Mouse (Mus musculus) retina, postnatal 7 days (tissue): ENCODE measurements around the gene Egflam.

Experiments
- DNase-seq: peaks from one replicate; pipeline ENCODE4 v3.0.0-alpha.2; 2012; ENCODE audit warnings: low read depth, low spot score

The Egflam gene

DNA sequence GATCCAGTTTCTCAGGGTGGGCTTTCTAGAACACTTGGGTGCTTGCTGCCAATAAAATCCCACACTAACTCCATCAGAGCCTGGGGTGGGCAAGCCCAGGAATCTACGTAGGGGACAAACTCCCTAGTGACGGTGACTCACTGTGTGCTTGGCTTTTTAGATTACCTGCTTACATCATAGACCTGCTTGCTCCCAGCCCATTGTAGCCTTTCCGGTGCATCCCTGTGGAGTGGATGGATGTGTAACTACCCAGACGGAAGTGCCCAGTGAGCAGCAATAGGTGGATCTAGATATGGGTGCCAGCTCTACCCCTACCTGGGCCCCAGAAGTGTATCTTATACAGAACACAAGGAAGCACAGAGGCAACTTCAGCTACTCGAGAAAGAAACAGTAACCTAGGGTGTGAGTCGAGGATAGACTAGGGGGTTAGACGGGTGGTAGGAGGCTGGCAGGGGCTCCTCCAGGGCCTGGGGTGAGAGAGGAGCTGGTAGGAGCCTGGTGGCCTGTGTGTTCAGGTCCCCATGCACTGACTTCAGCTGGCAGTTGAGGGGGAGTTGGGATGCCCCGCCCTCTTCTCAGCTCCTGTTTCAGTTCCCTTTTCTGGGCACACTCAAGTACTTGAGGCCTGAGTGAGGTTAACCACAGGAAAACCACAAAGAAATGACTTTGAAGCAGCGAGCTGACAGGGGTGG is 181.5 kb downstream of the Egflam start:
- no peak for DNase-seq

- no peak for DNase-seq
Observed at GRCm38 (mm10) chr15:7215845-7216244, 182.3 kb downstream of the Egflam start.

- no peak for DNase-seq
Observed at GRCm38 (mm10) chr15:7213683-7214082, 184.5 kb downstream of the Egflam start.

GRCm38 (mm10) chr15:7208180-7208579 is 190.0 kb downstream of the Egflam start:
- DNase-seq: no peak

- no peak for DNase-seq
Observed at GRCm38 (mm10) chr15:7207292-7207691, 190.9 kb downstream of the Egflam start.

- no peak for DNase-seq
Observed at GRCm38 (mm10) chr15:7206110-7206509, 192.1 kb downstream of the Egflam start.

- no peak for DNase-seq
Observed at GRCm38 (mm10) chr15:7204917-7205316, 193.3 kb downstream of the Egflam start.

GRCm38 (mm10) chr15:7203606-7204330 is 194.4 kb downstream of the Egflam start:
- DNase-seq: no peak

DNA sequence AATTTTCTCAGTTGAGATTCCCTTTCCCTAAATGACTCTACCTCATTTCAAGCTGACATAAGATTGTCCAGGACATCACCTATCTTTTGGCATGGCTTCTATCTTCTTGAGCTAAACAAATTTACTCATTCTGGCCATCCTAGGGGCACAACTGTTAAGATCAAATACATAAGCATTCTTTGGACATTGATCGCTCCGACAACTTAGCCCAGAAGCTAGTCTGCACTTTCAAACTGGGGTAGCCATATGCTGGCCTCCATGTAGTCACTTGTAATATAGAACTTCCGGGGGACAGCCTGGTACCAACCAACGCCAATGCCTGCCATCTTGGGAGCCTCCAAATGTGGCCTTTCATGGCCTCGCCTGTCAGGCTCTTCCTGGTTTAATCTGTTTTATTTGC is 195.2 kb downstream of the Egflam start:
- DNase-seq: no peak

- no peak for DNase-seq
Observed at GRCm38 (mm10) chr15:7201421-7202380, 196.5 kb downstream of the Egflam start.

- DNase-seq: no peak
Observed at GRCm38 (mm10) chr15:7200286-7200685, 197.9 kb downstream of the Egflam start.

DNA sequence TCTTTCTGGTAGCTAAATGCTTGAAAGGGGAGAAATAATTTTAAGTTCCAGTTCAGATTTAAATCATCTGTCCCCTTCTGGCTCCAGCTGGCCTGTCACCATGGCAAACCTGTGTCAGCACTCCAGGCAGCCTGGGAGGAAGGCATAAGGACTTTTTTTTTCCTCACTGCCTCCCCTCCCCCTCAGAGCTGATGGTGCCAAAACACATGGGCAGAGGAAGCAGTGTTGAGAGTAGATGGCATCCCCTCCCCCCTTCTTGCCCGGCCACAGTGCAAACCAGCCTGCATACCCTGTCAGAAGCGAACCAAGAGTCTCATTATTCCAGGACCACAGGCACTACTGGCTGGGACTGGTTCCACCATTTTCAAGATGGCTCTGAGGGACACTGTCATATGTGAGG is 199.4 kb downstream of the Egflam start:
- no peak for DNase-seq

- DNase-seq: no peak
Observed at GRCm38 (mm10) chr15:7197652-7198445, 200.3 kb downstream of the Egflam start.

DNA sequence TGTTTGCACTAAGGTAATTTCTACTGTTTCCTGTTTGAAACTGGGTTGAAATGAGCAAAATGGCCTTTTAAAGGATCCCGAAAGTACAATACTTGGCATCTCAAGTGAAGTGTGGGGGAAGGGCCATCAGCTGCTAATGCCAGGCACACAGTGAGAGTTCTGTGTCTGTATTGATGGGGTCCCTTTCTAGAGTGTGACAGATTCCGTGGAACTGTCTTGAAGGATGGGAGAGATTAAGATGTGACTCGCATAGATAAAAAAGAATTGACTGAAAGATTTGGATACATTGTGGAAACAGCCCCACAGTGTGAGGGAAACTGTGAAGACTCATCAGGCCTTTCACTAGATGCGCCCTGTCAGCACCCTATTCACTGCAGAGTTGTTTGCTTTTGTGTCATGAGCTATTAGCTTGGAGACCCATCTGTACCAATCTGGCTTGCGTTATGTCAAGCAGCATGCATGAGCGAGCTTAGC is 203.4 kb downstream of the Egflam start:
- DNase-seq: no peak

DNA sequence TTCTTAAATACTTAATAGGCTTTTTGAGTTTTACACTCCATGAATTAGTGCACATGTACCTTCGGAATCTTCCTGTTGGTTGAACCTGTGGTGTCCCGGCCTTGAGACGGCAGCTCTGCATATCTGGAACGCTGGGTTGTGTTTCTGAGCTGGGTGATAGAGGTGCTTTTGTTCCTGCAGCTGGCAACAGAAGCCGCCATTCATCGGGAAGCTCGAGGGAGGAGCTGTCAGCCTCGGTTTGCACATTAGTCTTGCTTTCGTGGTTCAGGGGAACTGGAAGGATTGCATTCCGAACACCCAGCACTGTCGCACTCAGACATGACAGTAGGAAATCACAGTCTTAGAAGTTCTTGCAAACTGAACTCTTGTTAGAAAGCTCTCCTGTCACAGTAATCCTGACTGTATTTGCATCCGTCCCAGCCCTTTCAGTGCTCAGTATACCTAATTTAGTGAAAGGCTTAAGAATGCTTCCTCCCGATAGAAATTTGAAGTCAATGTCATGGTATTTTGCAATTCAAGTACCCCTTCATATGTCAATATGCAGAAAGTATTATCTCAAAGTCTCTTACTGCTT is 204.0 kb downstream of the Egflam start:
- DNase-seq: no peak

- no peak for DNase-seq
Observed at GRCm38 (mm10) chr15:7192582-7192981, 205.6 kb downstream of the Egflam start.

GRCm38 (mm10) chr15:7191074-7191473 is 207.1 kb downstream of the Egflam start:
- DNase-seq: no peak

DNA sequence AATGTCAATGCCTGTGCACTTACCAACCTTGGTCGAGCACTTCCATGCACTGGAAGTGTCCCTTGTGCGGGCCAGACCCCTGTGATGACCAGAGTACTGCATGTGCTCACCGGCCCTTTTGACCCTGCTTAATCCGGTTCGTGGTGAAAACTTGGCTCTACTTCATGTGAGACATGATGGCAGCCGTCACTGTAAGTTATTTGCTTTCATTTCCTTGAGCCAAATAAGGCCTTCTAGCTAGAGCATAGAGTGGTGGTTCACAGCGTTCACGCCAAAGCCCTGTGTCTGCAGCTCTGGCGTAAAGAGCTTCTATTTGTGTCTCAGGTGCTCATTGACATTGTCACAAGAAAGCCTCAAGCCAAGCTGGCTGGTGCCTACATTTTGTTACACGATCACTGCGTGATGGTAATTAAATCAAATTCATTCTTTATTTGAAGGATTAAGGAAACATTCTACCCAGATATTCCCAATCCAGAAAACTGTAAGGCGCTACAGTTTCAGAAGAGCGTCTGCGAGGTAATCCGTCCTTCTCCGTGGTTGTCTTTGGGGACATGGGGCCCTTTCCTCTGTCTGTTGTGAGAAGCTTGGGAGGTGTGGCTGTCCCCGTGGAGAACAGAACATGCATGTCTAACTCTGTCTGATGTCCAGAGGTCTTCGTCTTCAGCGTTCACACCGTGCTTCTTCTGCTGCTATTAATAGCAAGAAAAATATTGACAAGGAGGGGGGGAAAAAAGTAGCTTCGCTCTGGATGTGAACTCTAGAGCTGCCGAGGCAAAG is 208.3 kb downstream of the Egflam start:
- DNase-seq: no peak

DNA sequence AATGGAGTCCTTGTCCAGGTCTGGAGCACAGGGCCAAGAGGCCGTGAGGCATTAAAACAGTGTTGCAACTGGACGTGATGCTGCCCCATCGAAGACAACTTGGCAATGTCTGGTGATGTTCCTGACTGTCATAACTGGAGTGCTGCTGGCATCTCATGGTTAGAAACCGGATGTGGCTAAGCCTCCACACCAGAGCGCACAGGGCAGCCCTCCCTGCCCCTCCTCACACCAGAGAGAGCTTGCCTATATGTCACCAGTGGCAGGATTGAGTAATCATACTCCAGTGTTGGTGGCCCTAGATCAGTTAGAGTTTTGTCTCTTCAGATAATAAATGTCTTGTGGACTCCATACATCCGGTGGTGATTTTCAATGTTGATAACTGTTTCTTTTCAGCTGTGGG is 210.5 kb downstream of the Egflam start:
- no peak for DNase-seq

DNA sequence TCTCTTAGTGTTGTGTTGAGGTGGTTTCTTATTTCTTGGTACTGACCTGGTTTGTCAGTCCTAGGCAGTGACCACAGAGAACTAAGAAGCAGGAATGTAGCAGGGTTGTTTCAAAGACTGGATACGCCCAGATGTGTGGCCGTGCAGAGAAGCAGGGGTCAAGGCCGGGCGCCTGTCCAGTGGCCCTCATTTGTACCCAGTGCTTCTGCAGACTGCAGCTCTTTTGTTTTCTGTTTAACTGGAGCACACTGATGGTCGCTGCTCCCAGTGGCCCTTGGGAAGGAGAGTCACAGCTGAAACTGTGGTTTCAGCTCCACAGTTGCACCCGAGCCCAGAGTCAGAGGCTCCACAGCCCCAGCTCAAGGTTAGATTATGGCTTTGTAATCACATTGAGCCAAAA is 217.6 kb downstream of the Egflam start:
- no peak for DNase-seq
